Mouse (Mus musculus): ENCODE measurements around the gene 9630041A04Rik. TPM values are rescaled to one million over a fixed set of nuclear protein-coding genes. Genes with fewer than 3 reads are reported as not detected.

9630041A04Rik gene
- total and polyA plus RNA-seq, 3 experiments, result not detected

GRCm38 (mm10) chr9:101909491-101909890, 47.9 kb downstream of the 9630041A04Rik start:
- TF ChIP-seq GATA1 (IDR thresholded peaks at IDR 0.05; ENCODE audit: borderline replicate concordance, low read length), result no peak
- TF ChIP-seq CTCF (IDR thresholded peaks at IDR 0.05; ENCODE audit: low read depth, low read length), result no peak
- TF ChIP-seq POLR2AphosphoS5 (IDR thresholded peaks at IDR 0.05; ENCODE audit: insufficient replicate concordance, low read depth, low read length), result no peak
- TF ChIP-seq GATA2 (IDR thresholded peaks at IDR 0.05; ENCODE audit: borderline replicate concordance, low read depth, low read length), result no peak
- no peak for TF ChIP-seq TAL1 (conservative IDR thresholded peaks at IDR 0.05; ENCODE audit: low read depth, low read length)
- DNase-seq (ENCODE audit: low spot score), result no peak
- no peaks in the 10 kb centered on the region for H3K27me3 ChIP-seq (ENCODE audit: insufficient read depth, low read length)
- no peak for ATAC-seq (ENCODE audit: extremely low read depth, insufficient number of reproducible peaks, low FRiP score, poor library complexity, severe bottlenecking)
- H3K9me3 ChIP-seq (replicated peaks), result peaks cover 59% of the 10 kb centered on the region
- H3K4me1 ChIP-seq (ENCODE audit: insufficient read depth, low read depth, low read length), result no peaks in the 10 kb centered on the region
- no peaks in the 10 kb centered on the region for H3K36me3 ChIP-seq (replicated peaks)
- no peak overlapping the region for H3K4me3 ChIP-seq (ENCODE audit: low read depth, low read length)

GRCm38 (mm10) chr9:101911176-101911866, 49.7 kb downstream of the 9630041A04Rik start:
- no peak for TF ChIP-seq GATA2 (IDR thresholded peaks at IDR 0.05; ENCODE audit: borderline replicate concordance, low read depth, low read length)
- no peak for TF ChIP-seq GATA1 (IDR thresholded peaks at IDR 0.05; ENCODE audit: borderline replicate concordance, low read length)
- TF ChIP-seq POLR2AphosphoS5 (IDR thresholded peaks at IDR 0.05; ENCODE audit: insufficient replicate concordance, low read depth, low read length), result no peak
- TF ChIP-seq TAL1 (conservative IDR thresholded peaks at IDR 0.05; ENCODE audit: low read depth, low read length), result no peak
- no peaks in the 10 kb centered on the region for H3K36me3 ChIP-seq (replicated peaks)
- no peak overlapping the region for H3K4me3 ChIP-seq (ENCODE audit: low read depth, low read length)
- no peaks in the 10 kb centered on the region for H3K27me3 ChIP-seq (ENCODE audit: insufficient read depth, low read length)
- ATAC-seq (ENCODE audit: extremely low read depth, insufficient number of reproducible peaks, low FRiP score, poor library complexity, severe bottlenecking), result no peak
- H3K4me1 ChIP-seq (ENCODE audit: insufficient read depth, low read depth, low read length), result no peaks in the 10 kb centered on the region
- DNase-seq (ENCODE audit: low spot score), result no peak
- peaks cover 69% of the 10 kb centered on the region for H3K9me3 ChIP-seq (replicated peaks)

GRCm38 (mm10) chr9:101915082-101915481, 53.4 kb downstream of the 9630041A04Rik start:
- Histone ChIP-seq H3K9me3 (replicated peaks) (peaks cover 63% of the 10 kb centered on the region), H3K36me3 (replicated peaks) (no peaks in the 10 kb centered on the region), H3K4me1 (ENCODE audit: insufficient read depth, low read depth, low read length) (no peaks in the 10 kb centered on the region), H3K27me3 (ENCODE audit: insufficient read depth, low read length) (no peaks in the 10 kb centered on the region), H3K4me3 (ENCODE audit: low read depth, low read length) (no peak overlapping the region)
- ATAC-seq (ENCODE audit: extremely low read depth, insufficient number of reproducible peaks, low FRiP score, poor library complexity, severe bottlenecking), result no peak
- TF ChIP-seq GATA2 (IDR thresholded peaks at IDR 0.05; ENCODE audit: borderline replicate concordance, low read depth, low read length), result no peak
- TF ChIP-seq CTCF (IDR thresholded peaks at IDR 0.05; ENCODE audit: low read depth, low read length), result no peak
- TF ChIP-seq GATA1 (IDR thresholded peaks at IDR 0.05; ENCODE audit: borderline replicate concordance, low read length), result no peak
- no peak for TF ChIP-seq POLR2AphosphoS5 (IDR thresholded peaks at IDR 0.05; ENCODE audit: insufficient replicate concordance, low read depth, low read length)
- no peak for TF ChIP-seq TAL1 (conservative IDR thresholded peaks at IDR 0.05; ENCODE audit: low read depth, low read length)
- no peak for DNase-seq (ENCODE audit: low spot score)

- no peak for DNase-seq (ENCODE audit: low spot score)
- H3K4me3 ChIP-seq (ENCODE audit: low read depth, low read length), result no peak overlapping the region
- no peaks in the 10 kb centered on the region for H3K27me3 ChIP-seq (ENCODE audit: insufficient read depth, low read length)
- TF ChIP-seq CTCF (IDR thresholded peaks at IDR 0.05; ENCODE audit: low read depth, low read length) (no peak), TAL1 (conservative IDR thresholded peaks at IDR 0.05; ENCODE audit: low read depth, low read length) (no peak), POLR2AphosphoS5 (IDR thresholded peaks at IDR 0.05; ENCODE audit: insufficient replicate concordance, low read depth, low read length) (no peak), GATA2 (IDR thresholded peaks at IDR 0.05; ENCODE audit: borderline replicate concordance, low read depth, low read length) (no peak), GATA1 (IDR thresholded peaks at IDR 0.05; ENCODE audit: borderline replicate concordance, low read length) (no peak)
- H3K36me3 ChIP-seq (replicated peaks), result no peaks in the 10 kb centered on the region
- H3K4me1 ChIP-seq (ENCODE audit: insufficient read depth, low read depth, low read length), result no peaks in the 10 kb centered on the region
- peaks cover 65% of the 10 kb centered on the region for H3K9me3 ChIP-seq (replicated peaks)
- no peak for ATAC-seq (ENCODE audit: extremely low read depth, insufficient number of reproducible peaks, low FRiP score, poor library complexity, severe bottlenecking)
Observed at GRCm38 (mm10) chr9:101918771-101919170, 57.1 kb downstream of the 9630041A04Rik start.

GRCm38 (mm10) chr9:101919324-101919723, 57.7 kb downstream of the 9630041A04Rik start:
- H3K9me3 ChIP-seq (replicated peaks), result peaks cover 63% of the 10 kb centered on the region
- no peaks in the 10 kb centered on the region for H3K4me1 ChIP-seq (ENCODE audit: insufficient read depth, low read depth, low read length)
- no peaks in the 10 kb centered on the region for H3K27me3 ChIP-seq (ENCODE audit: insufficient read depth, low read length)
- TF ChIP-seq POLR2AphosphoS5 (IDR thresholded peaks at IDR 0.05; ENCODE audit: insufficient replicate concordance, low read depth, low read length) (no peak), CTCF (IDR thresholded peaks at IDR 0.05; ENCODE audit: low read depth, low read length) (no peak), TAL1 (conservative IDR thresholded peaks at IDR 0.05; ENCODE audit: low read depth, low read length) (no peak), GATA2 (IDR thresholded peaks at IDR 0.05; ENCODE audit: borderline replicate concordance, low read depth, low read length) (no peak), GATA1 (IDR thresholded peaks at IDR 0.05; ENCODE audit: borderline replicate concordance, low read length) (no peak)
- H3K36me3 ChIP-seq (replicated peaks), result no peaks in the 10 kb centered on the region
- no peak overlapping the region for H3K4me3 ChIP-seq (ENCODE audit: low read depth, low read length)
- ATAC-seq (ENCODE audit: extremely low read depth, insufficient number of reproducible peaks, low FRiP score, poor library complexity, severe bottlenecking) (no peak), DNase-seq (ENCODE audit: low spot score) (no peak)

- no peaks in the 10 kb centered on the region for H3K27me3 ChIP-seq (ENCODE audit: insufficient read depth, low read length)
- no peaks in the 10 kb centered on the region for H3K4me1 ChIP-seq (ENCODE audit: insufficient read depth, low read depth, low read length)
- DNase-seq (ENCODE audit: low spot score), result no peak
- no peak for TF ChIP-seq POLR2AphosphoS5 (IDR thresholded peaks at IDR 0.05; ENCODE audit: insufficient replicate concordance, low read depth, low read length)
- no peak for TF ChIP-seq GATA1 (IDR thresholded peaks at IDR 0.05; ENCODE audit: borderline replicate concordance, low read length)
- no peak for TF ChIP-seq GATA2 (IDR thresholded peaks at IDR 0.05; ENCODE audit: borderline replicate concordance, low read depth, low read length)
- TF ChIP-seq TAL1 (conservative IDR thresholded peaks at IDR 0.05; ENCODE audit: low read depth, low read length), result no peak
- TF ChIP-seq CTCF (IDR thresholded peaks at IDR 0.05; ENCODE audit: low read depth, low read length), result no peak
- H3K4me3 ChIP-seq (ENCODE audit: low read depth, low read length), result no peak overlapping the region
- no peaks in the 10 kb centered on the region for H3K36me3 ChIP-seq (replicated peaks)
- H3K9me3 ChIP-seq (replicated peaks), result peaks cover 59% of the 10 kb centered on the region
- no peak for ATAC-seq (ENCODE audit: extremely low read depth, insufficient number of reproducible peaks, low FRiP score, poor library complexity, severe bottlenecking)
Observed at GRCm38 (mm10) chr9:101922846-101923245, 61.2 kb downstream of the 9630041A04Rik start.
